Mouse (Mus musculus): ENCODE measurements around the gene Ly6g6e. TPM values are rescaled to one million over a fixed set of nuclear protein-coding genes. Genes with fewer than 3 reads are reported as not detected.

Gene Ly6g6e
- total and polyA plus RNA-seq, 2 experiments, result 0.33 to 0.37 TPM

GRCm38 (mm10) chr17:35090166-35090932 is 13.6 kb downstream of the Ly6g6e start:
- Histone ChIP-seq H3K4me1 (ENCODE audit: control insufficient read depth, insufficient read depth, low read length) (peaks cover 4% of the 10 kb centered on the region; the same call in 1 of the 2 replicates), H3K9ac (ENCODE audit: low read depth, low read length) (peak overlapping the region; percentile 43; the same call in 1 of the 2 replicates), H3K36me3 (ENCODE audit: control insufficient read depth, insufficient read depth, low read length) (0 out of 2 replicates have a peak, but pooled peaks cover 2% of the 10 kb centered on the region), H3K4me3 (ENCODE audit: insufficient read depth, low read depth, low read length) (peak overlapping the region; percentile 99; the same call in 1 of the 2 replicates), H3K27ac (replicated peaks; ENCODE audit: insufficient read depth, low read depth, low read length) (peak overlapping the region; percentile 48), H3K27me3 (ENCODE audit: control insufficient read depth, insufficient read depth, low read length) (no peaks in the 10 kb centered on the region), H3K79me2 (ENCODE audit: control insufficient read depth, insufficient read depth, low read length) (peaks cover 7% of the 10 kb centered on the region)
- TF ChIP-seq CTCF (IDR thresholded peaks at IDR 0.05; ENCODE audit: low read depth, low read length) (no peak), POLR2A (IDR thresholded peaks at IDR 0.05; ENCODE audit: extremely low read depth, insufficient read depth, low read length) (no peak)
- 50% methylated on average over 8 of the region's 8 CpGs for WGBS
- DNase-seq (ENCODE audit: extremely low read depth, low read depth, low spot score), result peak; percentile 74

- no peak overlapping the region for H3K27ac ChIP-seq (replicated peaks; ENCODE audit: insufficient read depth, low read depth, low read length)
- no peak for DNase-seq (ENCODE audit: extremely low read depth, low read depth, low spot score)
- 90% methylated on average over 14 of the region's 14 CpGs for WGBS
- no peak overlapping the region for H3K9ac ChIP-seq (ENCODE audit: low read depth, low read length)
- H3K79me2 ChIP-seq (ENCODE audit: control insufficient read depth, insufficient read depth, low read length), result peaks cover 7% of the 10 kb centered on the region
- peaks cover 4% of the 10 kb centered on the region; the same call in 1 of the 2 replicates for H3K4me1 ChIP-seq (ENCODE audit: control insufficient read depth, insufficient read depth, low read length)
- H3K4me3 ChIP-seq (ENCODE audit: insufficient read depth, low read depth, low read length), result no peak overlapping the region
- TF ChIP-seq CTCF (IDR thresholded peaks at IDR 0.05; ENCODE audit: low read depth, low read length), result no peak
- no peak for TF ChIP-seq POLR2A (IDR thresholded peaks at IDR 0.05; ENCODE audit: extremely low read depth, insufficient read depth, low read length)
- H3K36me3 ChIP-seq (ENCODE audit: control insufficient read depth, insufficient read depth, low read length), result 0 out of 2 replicates have a peak, but pooled peaks cover 2% of the 10 kb centered on the region
- no peaks in the 10 kb centered on the region for H3K27me3 ChIP-seq (ENCODE audit: control insufficient read depth, insufficient read depth, low read length)
These were observed 15.9 kb downstream of the Ly6g6e start for GRCm38 (mm10) chr17:35092403-35093198.

- Histone ChIP-seq H3K9ac (ENCODE audit: low read depth, low read length) (no peak overlapping the region), H3K4me1 (ENCODE audit: control insufficient read depth, insufficient read depth, low read length) (peaks cover 4% of the 10 kb centered on the region; the same call in 1 of the 2 replicates), H3K4me3 (ENCODE audit: insufficient read depth, low read depth, low read length) (no peak overlapping the region), H3K27ac (replicated peaks; ENCODE audit: insufficient read depth, low read depth, low read length) (no peak overlapping the region), H3K79me2 (ENCODE audit: control insufficient read depth, insufficient read depth, low read length) (peaks cover 4% of the 10 kb centered on the region), H3K27me3 (ENCODE audit: control insufficient read depth, insufficient read depth, low read length) (no peaks in the 10 kb centered on the region), H3K36me3 (ENCODE audit: control insufficient read depth, insufficient read depth, low read length) (peaks cover 3% of the 10 kb centered on the region; the same call in 1 of the 2 replicates)
- TF ChIP-seq CTCF (IDR thresholded peaks at IDR 0.05; ENCODE audit: low read depth, low read length), result no peak
- no peak for TF ChIP-seq POLR2A (IDR thresholded peaks at IDR 0.05; ENCODE audit: extremely low read depth, insufficient read depth, low read length)
- DNase-seq (ENCODE audit: extremely low read depth, low read depth, low spot score), result no peak
- 87% methylated on average over 15 of the region's 15 CpGs for WGBS
These were observed 18.0 kb downstream of the Ly6g6e start for GRCm38 (mm10) chr17:35094475-35095365.

- TF ChIP-seq CTCF (IDR thresholded peaks at IDR 0.05; ENCODE audit: low read depth, low read length) (no peak), POLR2A (IDR thresholded peaks at IDR 0.05; ENCODE audit: extremely low read depth, insufficient read depth, low read length) (no peak)
- no peak overlapping the region for H3K4me3 ChIP-seq (ENCODE audit: insufficient read depth, low read depth, low read length)
- DNase-seq (ENCODE audit: extremely low read depth, low read depth, low spot score), result no peak
- H3K36me3 ChIP-seq (ENCODE audit: control insufficient read depth, insufficient read depth, low read length), result peaks cover 6% of the 10 kb centered on the region
- no peak overlapping the region for H3K9ac ChIP-seq (ENCODE audit: low read depth, low read length)
- H3K4me1 ChIP-seq (ENCODE audit: control insufficient read depth, insufficient read depth, low read length), result no peaks in the 10 kb centered on the region
- H3K79me2 ChIP-seq (ENCODE audit: control insufficient read depth, insufficient read depth, low read length), result peaks cover 4% of the 10 kb centered on the region; the same call in 1 of the 2 replicates
- WGBS, result 96% methylated on average over 12 of the region's 12 CpGs
- H3K27me3 ChIP-seq (ENCODE audit: control insufficient read depth, insufficient read depth, low read length), result no peaks in the 10 kb centered on the region
- no peak overlapping the region for H3K27ac ChIP-seq (replicated peaks; ENCODE audit: insufficient read depth, low read depth, low read length)
These were observed 19.9 kb downstream of the Ly6g6e start for GRCm38 (mm10) chr17:35096597-35096996.

GRCm38 (mm10) chr17:35097164-35097655 is 20.5 kb downstream of the Ly6g6e start:
- WGBS, result 94% methylated on average over 12 of the region's 12 CpGs

More at GRCm38 (mm10) chr17:35097164-35097655, 20.5 kb downstream of the Ly6g6e start:
- TF ChIP-seq CTCF (IDR thresholded peaks at IDR 0.05; ENCODE audit: low read depth, low read length), result no peak
- no peak for TF ChIP-seq POLR2A (IDR thresholded peaks at IDR 0.05; ENCODE audit: extremely low read depth, insufficient read depth, low read length)
- no peaks in the 10 kb centered on the region for H3K27me3 ChIP-seq (ENCODE audit: control insufficient read depth, insufficient read depth, low read length)
- no peak overlapping the region for H3K27ac ChIP-seq (replicated peaks; ENCODE audit: insufficient read depth, low read depth, low read length)
- H3K4me3 ChIP-seq (ENCODE audit: insufficient read depth, low read depth, low read length), result no peak overlapping the region
- H3K36me3 ChIP-seq (ENCODE audit: control insufficient read depth, insufficient read depth, low read length), result peaks cover 5% of the 10 kb centered on the region
- DNase-seq (ENCODE audit: extremely low read depth, low read depth, low spot score), result no peak
- H3K4me1 ChIP-seq (ENCODE audit: control insufficient read depth, insufficient read depth, low read length), result no peaks in the 10 kb centered on the region
- no peak overlapping the region for H3K9ac ChIP-seq (ENCODE audit: low read depth, low read length)
- H3K79me2 ChIP-seq (ENCODE audit: control insufficient read depth, insufficient read depth, low read length), result no peaks in the 10 kb centered on the region

Data from liver, adult 2 months (tissue).